Mouse (Mus musculus): Measurements from ENCODE around the gene Zfhx3. TPM values are rescaled to one million over a fixed set of nuclear protein-coding genes. Genes with fewer than 3 reads are reported as not detected.

Gene Zfhx3
- total and polyA plus RNA-seq, 3 experiments = 0.23 to 2.5 TPM; not detected in 1

- Histone ChIP-seq H3K4me3 (ENCODE audit: control insufficient read depth in 1 of 2, insufficient read depth in 1 of 2, low read depth in 2 of 2, low read length in 2 of 2) (no peak overlapping the region), H3K27me3 (ENCODE audit: control insufficient read depth in 1 of 2, insufficient read depth in 2 of 2, low read length in 2 of 2) (no peaks in the 10 kb centered on the region), H3K27ac (ENCODE audit: control insufficient read depth, low read depth, low read length) (no peak overlapping the region), H3K36me3 (ENCODE audit: control insufficient read depth in 1 of 2, insufficient read depth in 2 of 2, low read length in 2 of 2) (no peaks in the 10 kb centered on the region), H3K9ac (ENCODE audit: control insufficient read depth, low read depth, low read length, poor library complexity, severe bottlenecking) (no peak overlapping the region), H3K79me2 (ENCODE audit: control insufficient read depth, insufficient read depth, low read length, poor library complexity) (no peaks in the 10 kb centered on the region), H3K4me1 (ENCODE audit: control insufficient read depth in 1 of 2, insufficient read depth in 2 of 2, low read length in 2 of 2) (no peaks in the 10 kb centered on the region), H3K9me3 (replicated peaks; ENCODE audit: insufficient read depth, low read length) (no peaks in the 10 kb centered on the region)
- no peak for TF ChIP-seq MEF2A (IDR thresholded peaks at IDR 0.05; ENCODE audit: extremely low read depth, insufficient replicate concordance, low read depth, low read length, poor library complexity, severe bottlenecking)
- no peak for TF ChIP-seq HCFC1 (IDR thresholded peaks at IDR 0.05; ENCODE audit: low read depth, low read length)
- TF ChIP-seq CHD2 (IDR thresholded peaks at IDR 0.05; ENCODE audit: low read length) = no peak
- no peak for TF ChIP-seq UBTF (IDR thresholded peaks at IDR 0.05; ENCODE audit: borderline replicate concordance, insufficient read depth, low read depth, low read length)
- TF ChIP-seq ZMIZ1 (IDR thresholded peaks at IDR 0.05; ENCODE audit: low read depth, low read length) = no peak
- TF ChIP-seq POLR2AphosphoS2 (IDR thresholded peaks at IDR 0.05; ENCODE audit: low read length) = no peak
- no peak for TF ChIP-seq MYB (IDR thresholded peaks at IDR 0.05; ENCODE audit: low read depth, low read length)
- TF ChIP-seq POLR2AphosphoS5 (IDR thresholded peaks at IDR 0.05; ENCODE audit: borderline replicate concordance, low read depth, low read length) = no peak
- no peak for TF ChIP-seq NELFE (IDR thresholded peaks at IDR 0.05; ENCODE audit: low read depth, low read length)
- TF ChIP-seq CTCF (IDR thresholded peaks at IDR 0.05 in 2 of 3, conservative IDR thresholded peaks at IDR 0.05 in 1 of 3; ENCODE audit: control insufficient read depth in 1 of 3, insufficient read depth in 1 of 3, low read depth in 2 of 3, low read length in 3 of 3, poor library complexity in 1 of 3, severe bottlenecking in 1 of 3) = no peak
- TF ChIP-seq SMC3 (IDR thresholded peaks at IDR 0.05; ENCODE audit: low read depth, low read length) = no peak
- no peak for TF ChIP-seq MAX (IDR thresholded peaks at IDR 0.05; ENCODE audit: low read length)
- no peak for TF ChIP-seq USF2 (IDR thresholded peaks at IDR 0.05; ENCODE audit: borderline replicate concordance in 1 of 2, insufficient read depth in 1 of 2, low read depth in 1 of 2, low read length in 2 of 2)
- DNase-seq (ENCODE audit: low read depth, low spot score) = no peak
Measured at GRCm38 (mm10) chr8:108507769-108508168, 565.3 kb downstream of the Zfhx3 start.

DNA sequence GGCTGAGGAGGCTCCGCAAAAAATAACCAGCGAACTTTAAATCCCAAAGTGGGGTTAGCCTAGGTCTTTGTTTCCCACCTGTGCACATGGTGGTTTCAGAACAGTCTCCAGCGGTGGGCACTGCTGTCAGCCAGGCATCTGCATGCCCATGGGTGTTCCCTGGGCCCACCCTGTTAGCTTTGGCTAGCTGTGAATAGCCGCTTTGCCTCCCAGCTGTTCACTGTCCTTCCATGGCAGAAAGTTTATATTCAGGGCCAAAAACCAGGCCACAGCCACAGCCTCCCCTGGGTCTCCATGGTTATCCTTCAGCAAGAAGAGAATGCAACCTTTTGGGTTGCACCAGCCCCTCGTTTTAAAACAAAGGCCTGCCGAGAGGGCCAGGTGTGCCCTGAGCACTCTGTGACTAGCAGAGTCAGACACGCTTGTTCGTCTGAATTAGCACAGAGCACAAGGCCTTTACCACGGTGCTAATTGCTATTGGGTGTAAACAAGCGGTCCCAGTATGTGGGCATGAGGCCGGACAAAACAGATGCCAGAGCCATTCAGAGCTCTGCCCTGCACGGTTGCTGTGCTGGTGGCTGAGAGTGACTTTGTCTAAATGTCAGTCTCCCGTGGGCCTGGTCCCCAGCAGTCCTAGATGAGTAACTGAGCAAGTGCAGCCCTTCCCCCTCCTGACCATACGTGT is 568.3 kb downstream of the Zfhx3 start:
- Histone ChIP-seq H3K4me1 (ENCODE audit: control insufficient read depth in 1 of 2, insufficient read depth in 2 of 2, low read length in 2 of 2) (no peaks in the 10 kb centered on the region), H3K36me3 (ENCODE audit: control insufficient read depth in 1 of 2, insufficient read depth in 2 of 2, low read length in 2 of 2) (no peaks in the 10 kb centered on the region), H3K27me3 (ENCODE audit: control insufficient read depth in 1 of 2, insufficient read depth in 2 of 2, low read length in 2 of 2) (no peaks in the 10 kb centered on the region), H3K79me2 (ENCODE audit: control insufficient read depth, insufficient read depth, low read length, poor library complexity) (no peaks in the 10 kb centered on the region), H3K9me3 (replicated peaks; ENCODE audit: insufficient read depth, low read length) (no peaks in the 10 kb centered on the region), H3K9ac (ENCODE audit: control insufficient read depth, low read depth, low read length, poor library complexity, severe bottlenecking) (no peak overlapping the region), H3K4me3 (ENCODE audit: control insufficient read depth in 1 of 2, insufficient read depth in 1 of 2, low read depth in 2 of 2, low read length in 2 of 2) (no peak overlapping the region), H3K27ac (ENCODE audit: control insufficient read depth, low read depth, low read length) (no peak overlapping the region)
- TF ChIP-seq POLR2A (IDR thresholded peaks at IDR 0.05; ENCODE audit: control insufficient read depth in 1 of 2, insufficient read depth in 1 of 2, low read depth in 1 of 2, low read length in 2 of 2, poor library complexity in 1 of 2) (no peak), CHD2 (IDR thresholded peaks at IDR 0.05; ENCODE audit: low read length) (no peak), MEF2A (IDR thresholded peaks at IDR 0.05; ENCODE audit: extremely low read depth, insufficient replicate concordance, low read depth, low read length, poor library complexity, severe bottlenecking) (no peak), SMC3 (IDR thresholded peaks at IDR 0.05; ENCODE audit: low read depth, low read length) (no peak), UBTF (IDR thresholded peaks at IDR 0.05; ENCODE audit: borderline replicate concordance, insufficient read depth, low read depth, low read length) (no peak), TAL1 (IDR thresholded peaks at IDR 0.05; ENCODE audit: low read length) (no peak), BHLHE40 (IDR thresholded peaks at IDR 0.05; ENCODE audit: borderline replicate concordance, low read depth, low read length) (no peak), ZC3H11A (IDR thresholded peaks at IDR 0.05; ENCODE audit: low read depth, low read length) (no peak), MAX (IDR thresholded peaks at IDR 0.05; ENCODE audit: low read length) (no peak), ETS1 (IDR thresholded peaks at IDR 0.05; ENCODE audit: low read depth, low read length) (no peak), RAD21 (IDR thresholded peaks at IDR 0.05; ENCODE audit: low read depth, low read length) (no peak), CHD1 (IDR thresholded peaks at IDR 0.05; ENCODE audit: low read depth, low read length) (no peak), SIN3A (IDR thresholded peaks at IDR 0.05; ENCODE audit: low read length) (no peak), ZNF384 (IDR thresholded peaks at IDR 0.05; ENCODE audit: low read depth, low read length) (no peak)
- no peak for DNase-seq (ENCODE audit: low read depth, low spot score)

Measured in MEL (cell line).